Mouse (Mus musculus): ENCODE data around the gene Cd22.
"Not testable (repeated sequence)": the region's sequence is repeated elsewhere in the genome, so short reads cannot be mapped to it uniquely, and the experiment has no call there.

- TF ChIP-seq CTCF (IDR thresholded peaks at IDR 0.05; ENCODE audit: borderline replicate concordance, control insufficient read depth, extremely low read depth, insufficient read depth, low read length, poor library complexity); POLR2A (IDR thresholded peaks at IDR 0.05; ENCODE audit: control insufficient read depth, extremely low read depth, insufficient read depth, low read length, poor library complexity): not testable (repeated sequence)
Measured at GRCm38 (mm10) chr7:30922490-30922889, 42.3 kb upstream of the Cd22 start.

Data from thymus, adult 2 months (tissue).